In genomic region chr1:82385054-82385453, GRCm38 (mm10) we compare ENCODE assay signal across 14 mouse cellular contexts.
A peak's percentile ranks its signal among the peaks of the same experiment; 100 is the strongest.
DNase-seq lines count a peak whose midpoint lies in the region; ATAC-seq and TF ChIP-seq lines count a peak whose summit lies in the region.
"Had no signal": no experiment of that assay in that cellular context is flagged by ENCODE, and none has a peak within 500 bp of the region (broad histone marks: within the 10 kb centered on the region; RNA-seq: fewer than 3 reads in every experiment).

No protein-coding gene starts in this region.

- H3K27me3 ChIP-seq in cerebellum, adult 2 months (ENCODE audit: control insufficient read depth, insufficient read depth, low read length): no peaks in the 10 kb centered on the region
- no peaks in the 10 kb centered on the region for H3K27me3 ChIP-seq in lung, embryonic 15.5 days
- no peaks in the 10 kb centered on the region for H3K27me3 ChIP-seq in forebrain, embryonic 16.5 days (replicated peaks; ENCODE audit: control insufficient read depth, insufficient read depth, low read length)
- no peaks in the 10 kb centered on the region for H3K27me3 ChIP-seq in neural tube, embryonic 12.5 days (replicated peaks)
- H3K27me3 ChIP-seq: liver, embryonic 15.5 days; Patski had no signal

- no peak for TF ChIP-seq POLR2A in cerebellum, adult 2 months (IDR thresholded peaks at IDR 0.05; ENCODE audit: borderline replicate concordance, insufficient read depth, low read length)

- ATAC-seq in lung, embryonic 15.5 days (ENCODE audit: borderline replicate concordance, extremely low read depth, low FRiP score, low TSS enrichment): peak; percentile 92
- no peak for ATAC-seq in forebrain, embryonic 16.5 days
- ATAC-seq in neural tube, embryonic 12.5 days (ENCODE audit: low FRiP score, low read depth): no peak
- ATAC-seq: Patski had no signal

- no peaks in the 10 kb centered on the region for H3K9me3 ChIP-seq in lung, embryonic 15.5 days
- H3K9me3 ChIP-seq in forebrain, embryonic 16.5 days (ENCODE audit: control insufficient read depth, low read length): no peaks in the 10 kb centered on the region
- no peaks in the 10 kb centered on the region for H3K9me3 ChIP-seq in neural tube, embryonic 12.5 days
- H3K9me3 ChIP-seq: liver, embryonic 15.5 days had no signal

- WGBS in cerebellum, adult 2 months: 34% methylated on average over 9 of the region's 9 CpGs
- WGBS in lung, embryonic 15.5 days: 18% methylated on average over 9 of the region's 9 CpGs
- WGBS in forebrain, embryonic 16.5 days: 43% methylated on average over 9 of the region's 9 CpGs
- WGBS in neural tube, embryonic 12.5 days: 45% methylated on average over 9 of the region's 9 CpGs

- TF ChIP-seq CTCF in cerebellum, adult 2 months (IDR thresholded peaks at IDR 0.05; ENCODE audit: borderline replicate concordance, insufficient read depth, low read depth, low read length): no peak

- DNase-seq in cerebellum, adult 2 months: no peak
- no peak for DNase-seq in cerebellum, postnatal 25 days
- no peak for DNase-seq in lung, postnatal 14 days
- DNase-seq in cerebellum, adult 11-12 months: no peak
- no peak for DNase-seq in left cerebral cortex, adult 11 months (ENCODE audit: low spot score)
- DNase-seq: cerebellum, adult 9-11 months; left cerebral cortex, postnatal 4 days; spleen, adult 18-20 months had no signal

- peak overlapping the region; percentile 20; the same call in 1 of the 2 replicates for H3K4me2 ChIP-seq in lung, embryonic 15.5 days
- H3K4me2 ChIP-seq in forebrain, embryonic 16.5 days (ENCODE audit: low read length): no peak overlapping the region
- 0 out of 2 replicates have a peak overlapping the region, but pooled peaks have one; percentile 2 for H3K4me2 ChIP-seq in neural tube, embryonic 12.5 days (replicated peaks)
- H3K4me2 ChIP-seq: liver, embryonic 15.5 days had no signal

- H3K36me3 ChIP-seq in lung, embryonic 15.5 days: no peaks in the 10 kb centered on the region
- H3K36me3 ChIP-seq in forebrain, embryonic 16.5 days (ENCODE audit: control insufficient read depth, insufficient read depth): no peaks in the 10 kb centered on the region
- no peaks in the 10 kb centered on the region for H3K36me3 ChIP-seq in neural tube, embryonic 12.5 days
- H3K36me3 ChIP-seq: liver, embryonic 15.5 days had no signal

- H3K4me3 ChIP-seq in cerebellum, adult 2 months (replicated peaks; ENCODE audit: insufficient read depth, low read depth, low read length): no peak overlapping the region
- peak overlapping the region; percentile 2; the same call in 1 of the 2 replicates for H3K4me3 ChIP-seq in lung, embryonic 15.5 days
- H3K4me3 ChIP-seq in forebrain, embryonic 16.5 days (replicated peaks; ENCODE audit: low read length): no peak overlapping the region
- H3K4me3 ChIP-seq in neural tube, embryonic 12.5 days: no peak overlapping the region
- H3K4me3 ChIP-seq: liver, embryonic 15.5 days had no signal

- no peak overlapping the region for H3K9ac ChIP-seq in lung, embryonic 15.5 days
- 0 out of 2 replicates have a peak overlapping the region, but pooled peaks have one; percentile 6 for H3K9ac ChIP-seq in forebrain, embryonic 16.5 days (replicated peaks; ENCODE audit: low read depth, low read length)
- H3K9ac ChIP-seq in neural tube, embryonic 12.5 days: no peak overlapping the region
- H3K9ac ChIP-seq: liver, embryonic 15.5 days had no signal

- H3K4me1 ChIP-seq in cerebellum, adult 2 months (ENCODE audit: control insufficient read depth, insufficient read depth, low read length): peaks cover 4% of the 10 kb centered on the region; the same call in 1 of the 2 replicates
- H3K4me1 ChIP-seq in lung, embryonic 15.5 days: peaks cover 17% of the 10 kb centered on the region
- peaks cover 15% of the 10 kb centered on the region for H3K4me1 ChIP-seq in forebrain, embryonic 16.5 days (replicated peaks; ENCODE audit: control insufficient read depth, insufficient read depth, low read length)
- peaks cover 30% of the 10 kb centered on the region for H3K4me1 ChIP-seq in neural tube, embryonic 12.5 days

- 0 out of 2 replicates have a peak overlapping the region, but pooled peaks have one; percentile 30 for H3K27ac ChIP-seq in cerebellum, adult 2 months (ENCODE audit: insufficient read depth, low read length)
- peak overlapping the region; percentile 59 for H3K27ac ChIP-seq in lung, embryonic 15.5 days
- peak overlapping the region; percentile 70 for H3K27ac ChIP-seq in forebrain, embryonic 16.5 days (ENCODE audit: low read length)
- H3K27ac ChIP-seq in neural tube, embryonic 12.5 days: peak overlapping the region; percentile 50; the same call in 1 of the 2 replicates
- H3K27ac ChIP-seq: kidney, postnatal 0 days; liver, embryonic 15.5 days had no signal
